Mouse (Mus musculus): ENCODE data around the gene Gpr39. TPM values are rescaled to one million over a fixed set of nuclear protein-coding genes. Genes with fewer than 3 reads are reported as not detected.
A peak's percentile ranks its signal among the peaks of the same experiment; 100 is the strongest.

Gpr39 gene
- total and polyA plus RNA-seq, 2 experiments, result 3.7 to 5.2 TPM

- no peak for TF ChIP-seq CTCF (IDR thresholded peaks at IDR 0.05; ENCODE audit: low read depth, low read length)
- no peak for TF ChIP-seq POLR2A (IDR thresholded peaks at IDR 0.05; ENCODE audit: extremely low read depth, insufficient read depth, low read length)
- H3K36me3 ChIP-seq (ENCODE audit: control insufficient read depth, insufficient read depth, low read length), result no peaks in the 10 kb centered on the region
- H3K4me3 ChIP-seq (ENCODE audit: insufficient read depth, low read depth, low read length), result no peak overlapping the region
- no peak overlapping the region for H3K27ac ChIP-seq (replicated peaks; ENCODE audit: insufficient read depth, low read depth, low read length)
- H3K27me3 ChIP-seq (ENCODE audit: control insufficient read depth, insufficient read depth, low read length), result no peaks in the 10 kb centered on the region
- H3K4me1 ChIP-seq (ENCODE audit: control insufficient read depth, insufficient read depth, low read length), result peaks cover 13% of the 10 kb centered on the region
- no peak overlapping the region for H3K9ac ChIP-seq (ENCODE audit: low read depth, low read length)
- H3K79me2 ChIP-seq (ENCODE audit: control insufficient read depth, insufficient read depth, low read length), result no peaks in the 10 kb centered on the region
- no peak for DNase-seq (ENCODE audit: extremely low read depth, low read depth, low spot score)
- 79% methylated on average over 6 of the region's 6 CpGs for WGBS
These were observed 42.3 kb downstream of the Gpr39 start for GRCm38 (mm10) chr1:125719127-125719526.

- Histone ChIP-seq H3K27me3 (ENCODE audit: control insufficient read depth, insufficient read depth, low read length) (no peaks in the 10 kb centered on the region), H3K4me3 (ENCODE audit: insufficient read depth, low read depth, low read length) (peak overlapping the region; percentile 24; the same call in 1 of the 2 replicates), H3K36me3 (ENCODE audit: control insufficient read depth, insufficient read depth, low read length) (no peaks in the 10 kb centered on the region), H3K27ac (replicated peaks; ENCODE audit: insufficient read depth, low read depth, low read length) (no peak overlapping the region), H3K79me2 (ENCODE audit: control insufficient read depth, insufficient read depth, low read length) (no peaks in the 10 kb centered on the region; the same call in 1 of the 2 replicates), H3K4me1 (ENCODE audit: control insufficient read depth, insufficient read depth, low read length) (peaks cover 9% of the 10 kb centered on the region), H3K9ac (ENCODE audit: low read depth, low read length) (no peak overlapping the region)
- peak; percentile 96 for DNase-seq (ENCODE audit: extremely low read depth, low read depth, low spot score)
- 28% methylated on average over 12 of the region's 12 CpGs for WGBS
- no peak for TF ChIP-seq CTCF (IDR thresholded peaks at IDR 0.05; ENCODE audit: low read depth, low read length)
- no peak for TF ChIP-seq POLR2A (IDR thresholded peaks at IDR 0.05; ENCODE audit: extremely low read depth, insufficient read depth, low read length)
These were observed 44.4 kb downstream of the Gpr39 start for GRCm38 (mm10) chr1:125721104-125721758.

- Histone ChIP-seq H3K9ac (ENCODE audit: low read depth, low read length) (no peak overlapping the region), H3K27ac (replicated peaks; ENCODE audit: insufficient read depth, low read depth, low read length) (no peak overlapping the region), H3K4me1 (ENCODE audit: control insufficient read depth, insufficient read depth, low read length) (peaks cover 4% of the 10 kb centered on the region; the same call in 1 of the 2 replicates), H3K27me3 (ENCODE audit: control insufficient read depth, insufficient read depth, low read length) (no peaks in the 10 kb centered on the region), H3K79me2 (ENCODE audit: control insufficient read depth, insufficient read depth, low read length) (no peaks in the 10 kb centered on the region; the same call in 1 of the 2 replicates), H3K36me3 (ENCODE audit: control insufficient read depth, insufficient read depth, low read length) (no peaks in the 10 kb centered on the region), H3K4me3 (ENCODE audit: insufficient read depth, low read depth, low read length) (no peak overlapping the region)
- WGBS, result 89% methylated on average over 5 of the region's 5 CpGs
- no peak for TF ChIP-seq CTCF (IDR thresholded peaks at IDR 0.05; ENCODE audit: low read depth, low read length)
- TF ChIP-seq POLR2A (IDR thresholded peaks at IDR 0.05; ENCODE audit: extremely low read depth, insufficient read depth, low read length), result no peak
- no peak for DNase-seq (ENCODE audit: extremely low read depth, low read depth, low spot score)
These were observed 47.5 kb downstream of the Gpr39 start for GRCm38 (mm10) chr1:125724304-125724703.

- 55% methylated on average over 6 of the region's 6 CpGs for WGBS
- H3K79me2 ChIP-seq (ENCODE audit: control insufficient read depth, insufficient read depth, low read length), result no peaks in the 10 kb centered on the region; the same call in 1 of the 2 replicates
These were observed 52.3 kb downstream of the Gpr39 start for GRCm38 (mm10) chr1:125729025-125729565.

GRCm38 (mm10) chr1:125729731-125730536 is 53.1 kb downstream of the Gpr39 start:
- no peak for TF ChIP-seq POLR2A (IDR thresholded peaks at IDR 0.05; ENCODE audit: extremely low read depth, insufficient read depth, low read length)
- TF ChIP-seq CTCF (IDR thresholded peaks at IDR 0.05; ENCODE audit: low read depth, low read length), result 0 out of 2 replicates have a peak, but pooled peaks have one; percentile 9
- no peak overlapping the region for H3K27ac ChIP-seq (replicated peaks; ENCODE audit: insufficient read depth, low read depth, low read length)
- 80% methylated on average over 13 of the region's 13 CpGs for WGBS

More at GRCm38 (mm10) chr1:125729025-125729565, 52.3 kb downstream of the Gpr39 start:
- Histone ChIP-seq H3K27ac (replicated peaks; ENCODE audit: insufficient read depth, low read depth, low read length) (no peak overlapping the region), H3K36me3 (ENCODE audit: control insufficient read depth, insufficient read depth, low read length) (no peaks in the 10 kb centered on the region), H3K4me3 (ENCODE audit: insufficient read depth, low read depth, low read length) (no peak overlapping the region), H3K27me3 (ENCODE audit: control insufficient read depth, insufficient read depth, low read length) (no peaks in the 10 kb centered on the region), H3K9ac (ENCODE audit: low read depth, low read length) (no peak overlapping the region), H3K4me1 (ENCODE audit: control insufficient read depth, insufficient read depth, low read length) (no peaks in the 10 kb centered on the region)
- DNase-seq (ENCODE audit: extremely low read depth, low read depth, low spot score), result peak; percentile 64
- TF ChIP-seq POLR2A (IDR thresholded peaks at IDR 0.05; ENCODE audit: extremely low read depth, insufficient read depth, low read length) (no peak), CTCF (IDR thresholded peaks at IDR 0.05; ENCODE audit: low read depth, low read length) (no peak)

More at GRCm38 (mm10) chr1:125729731-125730536, 53.1 kb downstream of the Gpr39 start:
- H3K9ac ChIP-seq (ENCODE audit: low read depth, low read length), result no peak overlapping the region
- no peak for DNase-seq (ENCODE audit: extremely low read depth, low read depth, low spot score)
- no peaks in the 10 kb centered on the region for H3K36me3 ChIP-seq (ENCODE audit: control insufficient read depth, insufficient read depth, low read length)
- H3K4me3 ChIP-seq (ENCODE audit: insufficient read depth, low read depth, low read length), result no peak overlapping the region
- no peaks in the 10 kb centered on the region for H3K4me1 ChIP-seq (ENCODE audit: control insufficient read depth, insufficient read depth, low read length)
- H3K79me2 ChIP-seq (ENCODE audit: control insufficient read depth, insufficient read depth, low read length), result no peaks in the 10 kb centered on the region
- no peaks in the 10 kb centered on the region for H3K27me3 ChIP-seq (ENCODE audit: control insufficient read depth, insufficient read depth, low read length)
